Mouse (Mus musculus) brain, embryonic 14.5 days (tissue): ENCODE data around the gene Lemd1. TPM values are rescaled to one million over a fixed set of nuclear protein-coding genes. Genes with fewer than 3 reads are reported as not detected.
A peak's percentile ranks its signal among the peaks of the same experiment; 100 is the strongest.
"Not testable (repeated sequence)": the region's sequence is repeated elsewhere in the genome, so short reads cannot be mapped to it uniquely, and the experiment has no call there.

ENCODE experiments used
- DNase-seq: peaks from one replicate; pipeline ENCODE4 v3.0.0-alpha.2; 2011; ENCODE audit warnings: low read depth
- CTCF ChIP-seq: fragments of 200-500 bp; IDR thresholded peaks from 2 replicates; pipeline ENCODE4 v1.5.1; 2012; ENCODE audit warnings: inconsistent platforms, mild to moderate bottlenecking, moderate library complexity, borderline replicate concordance; ENCODE audit not compliant: insufficient read depth, insufficient read length; ENCODE audit errors: extremely low read depth
- POLR2A ChIP-seq: fragments of 200-500 bp; IDR thresholded peaks from 2 replicates; pipeline ENCODE4 v1.6.1; 2012; ENCODE audit warnings: mild to moderate bottlenecking, inconsistent platforms, borderline replicate concordance; ENCODE audit not compliant: poor library complexity, insufficient read depth, insufficient read length, severe bottlenecking; ENCODE audit errors: extremely low read depth
- polyA plus RNA-seq: library from polyadenylated mRNA; depleted of rRNA; stranded (reverse); fragments of >200 nt; gene quantifications from 2 replicates; pipeline ENCODE4 v1.2.3, GENCODE M21; 2012

The Lemd1 gene
- polyA plus RNA-seq, 1 experiment, result 25.1 TPM

DNA sequence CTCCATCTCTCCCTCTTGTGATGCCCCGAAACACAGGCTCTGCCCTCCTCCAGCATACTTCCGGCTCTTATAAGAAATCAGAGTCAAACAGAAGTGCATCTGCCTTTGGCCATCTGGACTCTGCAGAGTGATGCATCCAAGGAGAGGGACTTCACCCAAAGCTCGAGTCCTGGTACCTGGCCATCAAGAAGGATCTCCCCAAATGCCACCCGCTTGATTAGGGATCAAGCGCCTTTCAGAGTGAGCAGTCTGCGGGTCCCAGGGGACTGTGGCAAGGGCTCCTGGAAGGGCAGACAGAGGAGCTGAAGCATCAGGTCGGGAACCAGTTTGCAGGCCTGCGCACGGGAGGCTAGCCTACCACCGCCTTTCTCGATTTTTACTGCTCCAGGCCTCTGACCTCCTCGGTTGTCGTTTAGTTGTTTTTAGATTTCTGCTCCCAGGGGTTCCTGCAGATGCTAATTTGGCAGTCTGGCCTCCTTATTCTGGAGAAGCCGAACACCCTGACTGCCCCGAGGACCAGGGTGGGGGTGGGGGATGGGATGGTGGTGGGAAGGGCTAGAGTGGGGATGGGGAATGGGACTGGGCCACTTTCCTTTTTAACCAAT is 38.0 kb upstream of the Lemd1 start:
- DNase-seq, result no peak
- TF ChIP-seq CTCF (no peak), POLR2A (no peak)

- DNase-seq, result no peak
- TF ChIP-seq CTCF (no peak), POLR2A (no peak)
Measured at GRCm38 (mm10) chr1:132153691-132154090, 37.5 kb upstream of the Lemd1 start.

- peak; percentile 90 for DNase-seq
- TF ChIP-seq CTCF (peak; percentile 92), POLR2A (no peak)
Measured at GRCm38 (mm10) chr1:132155737-132156136, 35.5 kb upstream of the Lemd1 start.

- TF ChIP-seq CTCF, result peak; percentile 99
- TF ChIP-seq POLR2A, result no peak
- DNase-seq, result peak; percentile 94
Measured at GRCm38 (mm10) chr1:132157016-132157781, 34.0 kb upstream of the Lemd1 start.

DNA sequence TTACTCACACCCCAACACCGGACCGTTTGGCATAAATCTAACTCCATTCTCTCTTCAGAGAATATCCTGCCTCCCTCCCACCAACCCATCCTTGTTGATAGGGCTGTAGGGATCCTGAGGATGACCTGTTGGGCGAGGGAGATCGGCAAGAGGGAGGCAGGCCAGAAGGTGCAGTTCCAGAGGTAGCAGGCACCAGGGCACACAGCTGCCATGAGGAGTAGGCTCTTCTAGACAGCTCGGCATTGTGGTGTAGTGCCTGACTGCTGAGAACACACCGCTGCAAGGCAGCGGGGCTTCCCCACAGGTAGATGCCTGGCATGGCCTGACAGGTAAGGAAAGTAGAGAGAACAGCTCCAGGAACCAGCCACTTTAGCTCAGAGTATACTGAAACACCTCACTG is 33.4 kb upstream of the Lemd1 start:
- DNase-seq, result no peak
- TF ChIP-seq POLR2A (no peak), CTCF (no peak)

DNA sequence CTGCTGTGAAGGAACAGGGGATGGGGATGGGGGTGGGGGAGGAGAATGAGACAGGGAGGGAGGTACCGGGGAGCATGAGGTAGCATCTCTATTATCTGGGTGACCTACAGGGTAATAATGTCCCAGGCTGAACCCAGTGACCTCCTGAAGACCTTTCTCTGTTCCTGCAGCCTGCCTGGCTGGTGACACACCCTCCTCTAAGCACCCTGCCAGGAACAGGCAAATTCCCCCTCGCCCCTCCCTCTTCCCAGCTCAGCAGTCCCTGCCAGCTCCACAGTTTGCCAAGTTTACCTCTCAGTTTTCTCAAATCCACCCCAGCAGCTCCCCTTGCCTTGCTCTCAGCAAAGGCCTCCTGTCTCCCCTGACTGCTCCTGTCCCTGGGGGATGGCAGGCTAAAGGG is 32.5 kb upstream of the Lemd1 start:
- TF ChIP-seq POLR2A (no peak), CTCF (no peak)
- peak; percentile 82 for DNase-seq

DNA sequence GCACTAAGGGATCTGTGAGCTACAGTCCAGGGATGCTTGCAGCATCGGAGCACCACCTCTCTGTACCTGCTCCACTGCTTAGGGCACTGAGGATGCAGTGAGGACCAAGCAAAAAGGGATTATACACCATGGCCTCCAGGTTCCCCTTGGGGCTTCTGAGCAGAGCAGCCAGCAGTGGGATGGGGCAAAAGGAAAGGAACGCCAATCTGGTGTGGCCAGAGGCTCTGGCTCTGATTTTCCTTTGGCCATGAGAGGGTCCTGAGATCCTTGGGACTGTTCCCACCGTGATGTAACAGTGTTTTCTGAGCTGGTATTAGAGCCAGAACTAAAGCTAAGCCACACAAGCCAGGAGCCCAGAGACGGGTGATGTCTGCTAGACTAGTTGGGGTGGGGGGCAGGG is 31.6 kb upstream of the Lemd1 start:
- no peak for TF ChIP-seq CTCF
- no peak for TF ChIP-seq POLR2A
- DNase-seq, result no peak

DNA sequence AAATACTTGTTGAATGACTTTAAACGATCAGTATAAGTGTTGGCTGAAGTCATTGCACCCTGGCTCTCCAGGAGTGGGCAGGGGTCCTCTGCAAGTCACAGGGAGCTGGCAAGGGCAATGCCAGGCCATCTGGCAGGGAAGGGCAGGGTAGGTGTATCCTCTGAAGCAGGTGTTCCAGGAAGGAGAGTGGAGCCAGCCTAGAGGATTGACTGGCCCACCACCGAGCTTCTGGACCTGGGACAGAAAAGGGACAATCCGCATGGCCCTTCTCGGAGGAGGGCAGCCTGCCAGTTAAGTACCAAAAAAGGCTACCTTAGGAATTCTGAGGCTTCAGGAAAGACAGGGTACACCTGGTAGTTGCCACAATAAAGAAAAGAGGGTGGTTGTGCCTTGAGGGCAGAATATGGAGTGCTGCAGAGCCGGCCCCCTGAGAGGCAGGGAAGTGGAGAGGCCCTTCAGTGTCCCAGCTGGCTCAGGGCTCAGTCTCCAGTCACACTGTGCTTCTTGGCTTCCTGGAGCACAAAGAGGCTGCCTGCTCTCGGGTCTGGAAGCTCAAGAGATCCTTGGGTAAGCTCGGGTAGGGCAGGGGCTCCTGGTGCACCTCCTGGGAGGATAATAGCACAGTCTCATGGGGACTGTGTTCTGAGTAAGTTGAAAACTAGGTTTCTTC is 29.9 kb upstream of the Lemd1 start:
- no peak for TF ChIP-seq POLR2A
- TF ChIP-seq CTCF, result no peak
- no peak for DNase-seq

DNA sequence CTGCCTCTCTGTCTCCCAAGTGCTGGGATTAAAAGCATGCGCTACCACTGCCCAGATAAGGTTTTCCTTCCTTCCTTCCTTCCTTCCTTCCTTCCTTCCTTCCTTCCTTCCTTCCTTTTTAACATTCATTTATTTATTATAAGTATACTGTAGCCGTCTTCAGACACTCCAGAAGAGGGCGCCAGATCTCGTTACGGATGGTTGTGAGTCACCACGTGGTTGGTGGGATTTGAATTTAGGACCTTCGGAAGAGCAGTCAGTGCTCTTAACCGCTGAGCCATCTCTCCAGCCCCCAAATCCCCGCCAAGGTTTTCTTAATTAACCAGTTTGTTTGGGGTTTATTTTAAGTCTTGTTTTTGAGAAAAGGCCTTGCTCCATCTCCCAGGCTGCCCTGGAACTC is 28.6 kb upstream of the Lemd1 start:
- not testable (repeated sequence) for DNase-seq
- TF ChIP-seq CTCF, result peak; percentile 18; the same call in 1 of the 2 replicates

- no peak for TF ChIP-seq CTCF
- TF ChIP-seq POLR2A, result no peak
- DNase-seq, result peak; percentile 78
Measured at GRCm38 (mm10) chr1:132164780-132165518, 26.3 kb upstream of the Lemd1 start.

GRCm38 (mm10) chr1:132165859-132166258 is 25.4 kb upstream of the Lemd1 start:
- TF ChIP-seq POLR2A (no peak), CTCF (peak; percentile 47; the same call in 1 of the 2 replicates)
- DNase-seq, result no peak
